Mouse (Mus musculus): ENCODE data around the gene Rcn3.

DNA sequence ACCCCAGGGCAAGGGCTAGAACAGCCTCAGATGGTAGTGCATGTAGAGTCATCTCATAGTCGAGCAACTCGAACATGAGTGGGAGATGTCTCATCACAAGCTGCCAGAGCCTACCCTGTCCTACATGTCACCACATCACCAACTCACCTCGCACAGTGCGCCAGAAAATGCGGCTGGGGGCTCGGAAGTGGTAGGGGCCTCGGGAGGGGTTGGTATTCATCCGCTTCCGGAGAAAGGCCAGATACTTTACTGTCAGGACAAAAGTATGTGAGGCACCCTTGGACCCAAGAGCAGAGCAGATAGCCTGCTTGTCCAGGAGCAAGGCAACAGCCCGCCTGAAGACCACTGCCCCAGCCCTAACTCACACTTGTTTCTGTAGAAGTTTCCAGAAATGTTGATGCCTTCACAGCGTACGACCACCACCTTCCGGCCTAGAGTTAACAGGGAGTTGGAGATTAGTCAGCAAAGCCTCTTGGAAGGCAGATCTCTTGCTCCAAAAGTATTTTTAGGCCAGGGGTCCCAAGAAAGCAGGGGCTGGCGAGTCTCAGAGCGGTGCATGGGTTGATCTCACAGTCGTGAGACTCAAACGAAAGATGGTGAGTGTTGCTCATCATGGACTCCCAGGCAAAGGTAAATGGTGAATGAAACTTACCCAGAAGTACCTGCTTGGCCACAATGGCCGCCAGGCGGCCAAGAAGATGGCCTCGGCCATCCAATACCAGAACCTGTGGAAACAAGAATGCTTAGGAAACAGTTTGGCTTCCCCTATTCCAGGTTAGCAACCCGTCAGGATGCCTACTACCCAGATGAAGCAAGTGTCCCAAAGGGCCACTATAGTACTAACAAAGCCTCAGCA lies 35.1 kb upstream of the Rcn3 start:
- no peak for TF ChIP-seq CTCF (IDR thresholded peaks at IDR 0.05; ENCODE audit: low read depth, low read length)
- TF ChIP-seq POLR2A (IDR thresholded peaks at IDR 0.05; ENCODE audit: borderline replicate concordance, low read depth, low read length): no peak

All from bone marrow macrophage, adult 2 months (primary cell).